Mouse (Mus musculus) thymus, adult 2 months (tissue): Measurements from ENCODE around the gene Hoxd4. TPM values are rescaled to one million over a fixed set of nuclear protein-coding genes. Genes with fewer than 3 reads are reported as not detected.
A peak's percentile ranks its signal among the peaks of the same experiment; 100 is the strongest.

Source experiments
- DNase-seq: peaks from one replicate; pipeline ENCODE4 v3.0.0; 2021
- H3K27ac ChIP-seq: fragments of 200-500 bp; 2 replicates; pipeline ENCODE4 v1.5.1; 2012; ENCODE audit warnings: low read length, control low read depth; ENCODE audit not compliant: control insufficient read depth, insufficient read depth
- H3K27me3 ChIP-seq: fragments of 200-500 bp; 2 replicates; pipeline ENCODE4 v1.6.1; 2012; ENCODE audit warnings: mild to moderate bottlenecking, low read length, moderate library complexity, mixed read lengths; ENCODE audit not compliant: control insufficient read depth, insufficient read depth
- H3K36me3 ChIP-seq: fragments of 200-500 bp; 2 replicates; pipeline ENCODE4 v1.6.1; 2012; ENCODE audit warnings: mild to moderate bottlenecking, low read length, moderate library complexity; ENCODE audit not compliant: control insufficient read depth, insufficient read depth
- H3K4me1 ChIP-seq: fragments of 200-500 bp; replicated peaks from 2 replicates; pipeline ENCODE4 v1.6.1; 2012; ENCODE audit warnings: low read length; ENCODE audit not compliant: control insufficient read depth, insufficient read depth
- H3K4me3 ChIP-seq: fragments of 200-500 bp; 2 replicates; pipeline ENCODE4 v1.5.1; 2012; ENCODE audit warnings: mild to moderate bottlenecking, low read length, control low read depth, moderate library complexity; ENCODE audit not compliant: control insufficient read depth, insufficient read depth
- CTCF ChIP-seq: fragments of 200-500 bp; IDR thresholded peaks from 2 replicates; pipeline ENCODE4 v1.5.1; 2012; ENCODE audit warnings: mild to moderate bottlenecking, control low read depth, low read length, moderate library complexity, borderline replicate concordance; ENCODE audit not compliant: control insufficient read depth, poor library complexity, insufficient read depth; ENCODE audit errors: extremely low read depth
- POLR2A ChIP-seq: fragments of 200-500 bp; IDR thresholded peaks from 2 replicates; pipeline ENCODE4 v1.6.1; 2012; ENCODE audit warnings: mild to moderate bottlenecking, low read length, control low read depth, moderate library complexity; ENCODE audit not compliant: control insufficient read depth, poor library complexity, insufficient read depth; ENCODE audit errors: extremely low read depth
- WGBS: fragments of 180-500 bp; shearing (Covaris S2); methylation state at CpG from one replicate; pipeline ENCODE4 v1.1.7; 2018; 5-methylcytosine and 5-hydroxymethylcytosine counted together
- polyA plus RNA-seq: library from polyadenylated mRNA; depleted of rRNA; stranded (reverse); fragments of >200 nt; gene quantifications from 2 replicates; pipeline ENCODE4 v1.2.3, GENCODE M21; 2012

Hoxd4 gene
- polyA plus RNA-seq, 1 experiment = 2.3 TPM

DNA sequence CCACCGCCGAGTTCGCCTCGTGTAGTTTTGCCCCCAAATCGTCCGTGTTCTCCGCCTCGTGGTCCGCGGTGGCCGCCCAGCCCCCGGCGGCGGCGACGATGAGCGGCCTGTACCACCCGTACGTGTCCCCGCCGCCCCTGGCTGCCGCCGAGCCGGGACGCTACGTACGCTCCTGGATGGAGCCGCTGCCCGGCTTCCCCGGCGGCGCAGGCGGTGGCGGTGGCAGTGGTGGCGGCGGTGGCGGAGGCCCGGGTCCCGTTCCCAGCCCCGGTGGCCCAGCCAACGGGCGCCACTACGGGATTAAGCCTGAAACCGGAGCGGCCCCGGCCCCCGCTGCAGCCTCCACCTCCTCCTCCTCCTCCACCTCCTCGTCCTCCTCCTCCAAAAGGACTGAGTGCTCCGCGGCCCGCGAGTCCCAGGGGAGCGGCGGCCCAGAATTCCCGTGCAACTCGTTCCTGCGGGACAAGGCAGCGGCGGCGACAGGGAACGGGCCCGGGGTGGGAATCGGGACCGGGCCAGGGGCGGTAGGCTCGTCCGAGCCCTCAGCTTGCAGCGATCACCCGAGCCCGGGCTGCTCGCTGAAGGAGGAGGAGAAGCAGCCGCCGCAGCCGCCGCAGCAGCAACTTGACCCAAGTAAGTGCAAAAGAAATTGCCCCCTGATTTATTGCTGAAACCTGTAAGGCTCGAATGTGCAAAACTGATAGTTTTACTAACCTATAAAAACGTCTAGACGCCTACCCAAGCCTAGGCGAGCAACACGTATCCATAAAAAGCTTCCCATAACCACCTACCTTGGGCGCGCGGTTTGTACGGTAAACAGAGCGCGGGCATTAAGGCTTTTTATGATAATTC lies 13.3 kb upstream of the Hoxd4 start:
- no peak overlapping the region for H3K27ac ChIP-seq
- no peak for DNase-seq
- WGBS = 5% methylated on average over 86 of the region's 86 CpGs
- peaks cover 23% of the 10 kb centered on the region for H3K27me3 ChIP-seq
- H3K4me1 ChIP-seq = no peaks in the 10 kb centered on the region; the same call in 1 of the 2 replicates
- TF ChIP-seq POLR2A (no peak), CTCF (no peak)
- no peak overlapping the region for H3K4me3 ChIP-seq
- H3K36me3 ChIP-seq = no peaks in the 10 kb centered on the region

DNA sequence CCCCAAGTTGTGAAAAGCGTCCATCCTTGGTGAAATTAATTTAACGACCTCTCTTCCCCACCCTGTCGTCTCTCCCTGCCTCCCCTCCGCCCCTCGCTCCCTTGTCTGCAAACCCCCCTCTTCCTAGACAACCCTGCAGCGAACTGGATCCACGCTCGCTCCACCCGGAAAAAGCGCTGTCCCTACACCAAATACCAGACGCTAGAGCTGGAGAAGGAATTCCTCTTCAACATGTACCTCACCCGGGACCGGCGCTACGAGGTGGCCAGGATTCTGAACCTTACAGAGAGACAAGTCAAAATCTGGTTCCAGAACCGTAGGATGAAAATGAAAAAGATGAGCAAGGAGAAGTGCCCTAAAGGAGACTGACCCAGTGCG lies 12.7 kb upstream of the Hoxd4 start:
- Histone ChIP-seq H3K27me3 (peaks cover 23% of the 10 kb centered on the region), H3K4me3 (no peak overlapping the region), H3K27ac (no peak overlapping the region), H3K4me1 (no peaks in the 10 kb centered on the region; the same call in 1 of the 2 replicates), H3K36me3 (no peaks in the 10 kb centered on the region)
- DNase-seq = no peak
- 17% methylated on average over 17 of the region's 17 CpGs for WGBS
- TF ChIP-seq CTCF = no peak
- no peak for TF ChIP-seq POLR2A

DNA sequence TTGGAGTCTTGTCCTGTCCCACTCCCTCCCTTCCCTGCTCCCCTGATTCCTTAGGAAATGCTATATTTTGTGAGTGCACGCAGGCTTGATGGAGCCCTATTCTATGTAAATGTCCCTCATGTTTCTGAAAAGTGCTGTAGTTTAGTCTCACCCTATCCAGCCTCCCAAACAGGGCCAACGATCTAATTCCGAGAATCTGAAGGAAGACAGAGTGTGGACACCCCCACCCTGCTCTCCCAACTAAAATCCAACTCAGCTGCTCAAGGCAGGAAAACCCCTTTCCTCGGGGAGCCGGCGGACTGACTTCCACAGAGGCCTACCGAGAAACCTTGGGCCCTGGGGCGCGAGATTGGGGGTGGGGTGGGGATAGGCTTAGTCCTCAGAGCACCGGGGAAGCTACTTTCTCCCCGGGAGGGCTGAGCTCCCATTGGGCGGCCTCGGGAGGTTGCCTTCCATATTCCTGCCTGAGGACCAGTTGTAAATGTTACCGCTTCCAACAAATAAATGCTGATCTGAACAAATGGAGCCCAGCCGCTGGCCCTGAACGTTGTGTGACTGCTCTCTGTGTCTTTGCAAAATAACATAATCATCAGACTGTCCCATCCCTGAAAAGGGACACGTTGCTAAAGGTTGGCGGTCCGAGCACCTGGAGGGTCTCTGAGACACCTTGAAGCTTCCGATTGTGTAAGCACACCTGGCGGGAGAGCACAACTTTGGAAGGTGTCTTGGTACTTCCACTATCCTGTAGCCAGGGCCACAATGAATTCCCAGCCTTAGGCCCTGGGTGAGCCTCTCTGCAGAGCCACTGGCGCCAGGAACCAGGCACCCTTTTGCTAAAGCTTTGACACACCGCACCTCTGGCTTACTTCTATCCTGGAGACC lies 11.8 kb upstream of the Hoxd4 start:
- WGBS = 30% methylated on average over 23 of the region's 23 CpGs
- H3K27me3 ChIP-seq = peaks cover 23% of the 10 kb centered on the region

DNA sequence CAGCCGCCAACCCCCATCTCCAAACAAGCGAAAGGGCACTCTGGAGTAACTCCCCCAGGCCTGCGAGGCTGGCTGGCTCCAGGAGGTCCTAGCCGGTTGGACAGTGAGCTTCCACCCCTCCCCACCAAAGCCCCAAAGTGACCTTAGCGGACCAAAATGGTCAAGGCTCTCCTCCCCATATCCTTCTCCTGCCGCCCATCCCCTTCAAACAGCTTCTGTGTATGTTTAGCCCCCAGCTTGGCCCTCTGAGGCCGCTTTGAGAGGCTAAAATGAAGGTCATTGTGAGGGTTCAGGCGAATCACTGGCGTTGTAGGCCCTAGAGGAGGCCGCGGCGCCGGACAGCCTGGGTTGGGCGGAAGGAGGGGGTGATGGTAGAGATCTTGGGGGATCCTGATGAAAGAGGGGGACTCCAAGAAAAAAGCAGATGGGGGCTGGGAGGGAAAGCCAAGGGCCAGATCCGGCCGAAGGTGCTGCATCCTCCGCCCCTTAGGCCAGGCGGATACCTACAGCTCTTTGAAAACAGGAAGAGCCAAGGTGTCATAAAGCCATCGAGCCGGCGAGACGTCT lies 11.1 kb upstream of the Hoxd4 start:
- Histone ChIP-seq H3K4me1 (peaks cover 10% of the 10 kb centered on the region), H3K4me3 (no peak overlapping the region), H3K27ac (no peak overlapping the region), H3K27me3 (peaks cover 25% of the 10 kb centered on the region), H3K36me3 (no peaks in the 10 kb centered on the region)
- WGBS = 31% methylated on average over 22 of the region's 22 CpGs
- no peak for TF ChIP-seq CTCF
- no peak for DNase-seq

More for the DNA sequence above, 11.8 kb upstream of the Hoxd4 start:
- Histone ChIP-seq H3K4me1 (peaks cover 4% of the 10 kb centered on the region), H3K27ac (no peak overlapping the region), H3K4me3 (no peak overlapping the region), H3K36me3 (no peaks in the 10 kb centered on the region)
- DNase-seq = no peak
- TF ChIP-seq POLR2A (no peak), CTCF (no peak)

DNA sequence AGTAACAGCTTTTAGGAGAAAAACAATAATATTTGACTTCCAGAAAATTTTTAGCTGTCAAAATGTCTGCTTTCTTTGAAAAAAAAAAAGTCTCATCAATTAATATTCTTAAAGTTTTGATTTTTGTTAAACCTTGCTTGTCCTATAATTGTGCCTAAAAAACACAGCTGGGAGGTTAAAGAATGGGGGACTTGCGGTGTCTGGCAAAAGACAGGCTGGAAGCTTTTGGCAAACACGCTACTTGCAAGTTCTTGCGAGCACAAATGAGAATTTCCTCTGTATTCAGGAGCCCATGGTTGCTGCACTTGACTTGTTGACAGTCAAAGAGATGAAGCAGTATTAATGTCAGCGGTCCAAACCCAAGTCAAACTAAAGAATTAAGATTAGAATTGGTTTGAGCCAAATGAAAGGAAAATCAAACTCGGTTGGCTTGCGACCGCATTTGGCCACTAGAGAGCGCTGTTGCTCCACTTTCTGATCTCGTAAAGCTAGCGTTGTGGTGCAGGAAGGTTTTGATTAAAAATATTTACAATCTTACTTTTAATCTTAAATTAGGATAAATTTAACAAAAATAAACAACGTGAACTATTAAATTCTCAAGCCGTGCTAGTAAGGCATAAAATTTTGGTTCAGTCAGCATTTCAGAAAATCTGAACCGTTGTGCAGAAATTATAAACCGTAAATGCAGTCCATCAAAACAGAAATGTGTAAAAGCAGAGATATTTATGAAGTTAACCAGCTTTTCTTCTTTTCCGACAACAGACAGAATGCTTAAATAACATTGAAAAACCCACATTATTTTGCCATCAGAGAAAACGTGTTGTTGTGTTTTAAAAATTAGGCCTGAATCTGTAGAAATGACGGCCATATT lies 9.5 kb upstream of the Hoxd4 start:
- Histone ChIP-seq H3K27ac (no peak overlapping the region), H3K4me1 (peaks cover 11% of the 10 kb centered on the region), H3K27me3 (peaks cover 24% of the 10 kb centered on the region), H3K4me3 (no peak overlapping the region), H3K36me3 (no peaks in the 10 kb centered on the region)
- no peak for TF ChIP-seq POLR2A
- no peak for TF ChIP-seq CTCF
- peak; percentile 62 for DNase-seq
- 21% methylated on average over 17 of the region's 17 CpGs for WGBS
